Mouse (Mus musculus): Measurements from ENCODE around the gene Cyp2d26.

Gene Cyp2d26

DNA sequence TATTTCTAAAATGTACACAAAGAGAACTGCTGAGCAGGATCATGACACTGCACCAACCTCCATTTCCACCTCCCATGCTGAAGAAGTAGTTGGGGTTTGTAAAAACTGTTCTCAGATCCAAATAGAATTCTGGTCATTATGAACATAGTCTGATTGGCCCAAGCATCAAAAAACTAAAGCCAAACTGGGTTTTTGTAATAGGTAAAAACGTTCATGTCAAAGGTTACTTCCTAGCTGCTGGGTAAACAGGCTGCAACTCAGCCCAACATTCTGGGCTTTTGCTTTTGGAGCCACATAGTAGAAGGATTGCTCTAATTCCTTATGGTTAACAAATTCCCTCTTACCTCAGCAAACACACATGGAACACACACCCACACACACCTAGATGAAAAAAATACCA is 46.0 kb downstream of the Cyp2d26 start:
- DNase-seq = no peak

DNA sequence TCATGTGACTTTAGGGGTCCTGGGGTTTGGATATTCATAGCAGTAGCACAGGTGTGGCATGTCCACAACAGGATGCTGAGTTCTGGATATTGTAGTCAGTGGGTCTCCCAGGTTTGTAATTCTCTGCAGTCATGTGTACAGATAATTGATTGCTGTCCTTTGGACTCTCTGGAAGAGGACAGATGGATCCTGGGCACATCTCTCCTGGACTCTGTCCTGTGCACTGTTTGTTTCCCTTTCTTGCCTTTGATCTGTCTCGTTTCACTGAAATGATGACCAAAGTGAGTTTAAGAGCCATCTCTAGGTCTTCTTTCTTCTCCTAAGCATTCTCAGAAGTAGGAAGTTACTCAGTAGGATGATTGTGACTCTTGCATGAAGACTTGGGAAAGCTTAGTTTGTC is 46.6 kb downstream of the Cyp2d26 start:
- no peak for DNase-seq

Data from liver (tissue).